Mouse (Mus musculus): Measurements from ENCODE around the gene Gm10912. TPM values are rescaled to one million over a fixed set of nuclear protein-coding genes. Genes with fewer than 3 reads are reported as not detected.

Gm10912 gene
- polyA plus RNA-seq, 1 experiment from 2014 or later, result not detected

Other genes starting within 250 kb of the Gm10912 start
- gene Lmo2, start 107.8 kb upstream of the Gm10912 start, polyA plus RNA-seq (2015; fragmentation: Nextera tagmentation; extraction: Ambion mirVana), result 14.7 and 17.6 TPM in 2 replicates
- gene Fbxo3, start 38.1 kb upstream of the Gm10912 start, polyA plus RNA-seq (2015; fragmentation: Nextera tagmentation; extraction: Ambion mirVana), result 64.2 and 65.7 TPM in 2 replicates
- 2.0 and 2.2 TPM in 2 replicates for gene 4931422A03Rik, start 37.5 kb upstream of the Gm10912 start, polyA plus RNA-seq (2015; fragmentation: Nextera tagmentation; extraction: Ambion mirVana)
- gene Gm10799, start 2.7 kb downstream of the Gm10912 start, polyA plus RNA-seq (2015; fragmentation: Nextera tagmentation; extraction: Ambion mirVana), result not detected in 2 replicates
- 5.5 and 6.8 TPM in 2 replicates for gene Cd59b, start 4.0 kb downstream of the Gm10912 start, polyA plus RNA-seq (2015; fragmentation: Nextera tagmentation; extraction: Ambion mirVana)
- gene Cd59a, start 30.0 kb downstream of the Gm10912 start, polyA plus RNA-seq (2015; fragmentation: Nextera tagmentation; extraction: Ambion mirVana), result 32.6 and 35.6 TPM in 2 replicates
- gene A930018P22Rik, start 56.9 kb downstream of the Gm10912 start, polyA plus RNA-seq (2015; fragmentation: Nextera tagmentation; extraction: Ambion mirVana), result 0.22 TPM in 1 of 2 replicates, not detected in the other